Comparison of ENCODE assay signal across 7 mouse cellular contexts in genomic region chr11:97697891-97698529, GRCm38 (mm10). TPM values are rescaled to one million over a fixed set of nuclear protein-coding genes. Genes with fewer than 3 reads are reported as not detected.
DNase-seq lines count a peak whose midpoint lies in the region; ATAC-seq and TF ChIP-seq lines count a peak whose summit lies in the region.

No protein-coding gene starts in this region.

- no peaks in the 10 kb centered on the region for H3K9me3 ChIP-seq in lung, embryonic 16.5 days (ENCODE audit: control insufficient read depth, low read length)
- H3K9me3 ChIP-seq in forebrain, embryonic 13.5 days (replicated peaks) = no peaks in the 10 kb centered on the region
- H3K9me3 ChIP-seq in liver, embryonic 12.5 days (replicated peaks) = no peaks in the 10 kb centered on the region
- no peaks in the 10 kb centered on the region for H3K9me3 ChIP-seq in stomach, postnatal 0 days (ENCODE audit: control insufficient read depth, low read length)

- DNase-seq in lung, adult 18-20 months = no peak
- peak; percentile 29 for DNase-seq in stomach, postnatal 0 days (ENCODE audit: low spot score)
- no peak for DNase-seq in left cerebral cortex, postnatal 36 days (ENCODE audit: low spot score in 2 of 2)

- peak overlapping the region; percentile 90 for H3K4me2 ChIP-seq in lung, embryonic 16.5 days (ENCODE audit: low read depth, low read length)
- H3K4me2 ChIP-seq in forebrain, embryonic 13.5 days = peak overlapping the region; percentile 91
- H3K4me2 ChIP-seq in liver, embryonic 12.5 days = peak overlapping the region; percentile 96
- H3K4me2 ChIP-seq in stomach, postnatal 0 days (replicated peaks; ENCODE audit: low read depth) = peak overlapping the region; percentile 93

- 3% methylated on average over 14 of the region's 14 CpGs for WGBS in lung, embryonic 16.5 days
- WGBS in forebrain, embryonic 13.5 days = under 1% methylated on average over 14 of the region's 14 CpGs
- 18% methylated on average over 14 of the region's 14 CpGs for WGBS in liver, embryonic 12.5 days (ENCODE audit: insufficient replicate concordance)
- WGBS in stomach, postnatal 0 days = under 1% methylated on average over 14 of the region's 14 CpGs

- peak overlapping the region; percentile 86 for H3K9ac ChIP-seq in lung, embryonic 16.5 days (ENCODE audit: low read length)
- peak overlapping the region; percentile 97 for H3K9ac ChIP-seq in forebrain, embryonic 13.5 days
- peak overlapping the region; percentile 72 for H3K9ac ChIP-seq in liver, embryonic 12.5 days
- H3K9ac ChIP-seq in stomach, postnatal 0 days (ENCODE audit: low read length) = peak overlapping the region; percentile 91

- H3K4me3 ChIP-seq in lung, embryonic 16.5 days (ENCODE audit: low read length) = peak overlapping the region; percentile 66
- peak overlapping the region; percentile 68 for H3K4me3 ChIP-seq in forebrain, embryonic 13.5 days
- peak overlapping the region; percentile 64 for H3K4me3 ChIP-seq in liver, embryonic 12.5 days
- peak overlapping the region; percentile 91 for H3K4me3 ChIP-seq in stomach, postnatal 0 days (ENCODE audit: low read depth, low read length)

- no peaks in the 10 kb centered on the region for H3K27me3 ChIP-seq in lung, embryonic 16.5 days (ENCODE audit: control insufficient read depth, insufficient read depth, low read depth, low read length)
- H3K27me3 ChIP-seq in forebrain, embryonic 13.5 days = no peaks in the 10 kb centered on the region
- H3K27me3 ChIP-seq in liver, embryonic 12.5 days (replicated peaks) = peaks cover 56% of the 10 kb centered on the region
- H3K27me3 ChIP-seq in stomach, postnatal 0 days (ENCODE audit: control insufficient read depth, insufficient read depth, low read length) = no peaks in the 10 kb centered on the region

- H3K4me1 ChIP-seq in lung, embryonic 16.5 days (replicated peaks; ENCODE audit: control insufficient read depth, insufficient read depth, low read length) = peaks cover 62% of the 10 kb centered on the region
- H3K4me1 ChIP-seq in forebrain, embryonic 13.5 days = peaks cover 71% of the 10 kb centered on the region
- peaks cover 72% of the 10 kb centered on the region for H3K4me1 ChIP-seq in liver, embryonic 12.5 days
- H3K4me1 ChIP-seq in stomach, postnatal 0 days (replicated peaks; ENCODE audit: control insufficient read depth, insufficient read depth) = peaks cover 8% of the 10 kb centered on the region; the same call in 1 of the 2 replicates

- peaks cover 2% of the 10 kb centered on the region; the same call in 1 of the 2 replicates for H3K36me3 ChIP-seq in lung, embryonic 16.5 days (ENCODE audit: control insufficient read depth, insufficient read depth, low read length)
- H3K36me3 ChIP-seq in forebrain, embryonic 13.5 days (ENCODE audit: poor library complexity, severe bottlenecking) = peaks cover 5% of the 10 kb centered on the region
- no peaks in the 10 kb centered on the region for H3K36me3 ChIP-seq in liver, embryonic 12.5 days
- H3K36me3 ChIP-seq in stomach, postnatal 0 days (ENCODE audit: control insufficient read depth, insufficient read depth, low read length) = peaks cover 2% of the 10 kb centered on the region; the same call in 1 of the 2 replicates

- intact Hi-C loops in left cerebral cortex, postnatal 36 days (cut with DNase I) = loop anchor here (5.0 kb wide), 1 partner anchor 36 kb away; the partner anchor contains the start of gene Mllt6

- no peak for ATAC-seq in lung, embryonic 16.5 days (ENCODE audit: low read depth)
- ATAC-seq in forebrain, embryonic 13.5 days = no peak
- no peak for ATAC-seq in liver, embryonic 12.5 days
- no peak for ATAC-seq in stomach, postnatal 0 days (ENCODE audit: low FRiP score, low TSS enrichment)
- no peak for ATAC-seq in inflammation-experienced regulatory T-cells, adult 6 months

- peak overlapping the region; percentile 100 for H3K27ac ChIP-seq in lung, embryonic 16.5 days (ENCODE audit: low read length)
- H3K27ac ChIP-seq in forebrain, embryonic 13.5 days = peak overlapping the region; percentile 97
- H3K27ac ChIP-seq in liver, embryonic 12.5 days = peak overlapping the region; percentile 51; the same call in 1 of the 2 replicates
- H3K27ac ChIP-seq in stomach, postnatal 0 days (replicated peaks) = peak overlapping the region; percentile 99

- no peak for TF ChIP-seq EP300 in stomach, postnatal 0 days (optimal IDR thresholded peaks at IDR 0.05)

- no peak for TF ChIP-seq CTCF in stomach, postnatal 0 days (IDR thresholded peaks at IDR 0.05; ENCODE audit: low read depth)

RNA-seq across cellular contexts. Expression of gene Pcgf2, which starts 2.3 kb away (rescaled TPM):
- 16.2 and 16.5 TPM in 2 replicates for polyA plus RNA-seq in lung, embryonic 16.5 days (2015; fragmentation: Nextera tagmentation; extraction: Ambion mirVana)
- polyA plus RNA-seq in forebrain, embryonic 13.5 days (2015; fragmentation: Nextera tagmentation; extraction: Ambion mirVana) = 21.5 and 22.9 TPM in 2 replicates
- polyA plus RNA-seq in liver, embryonic 12.5 days (2016; fragmentation: Nextera tagmentation; extraction: Ambion mirVana) = 5.0 and 5.1 TPM in 2 replicates
- 5.9 and 6.6 TPM in 2 replicates for polyA plus RNA-seq in stomach, postnatal 0 days (2015; fragmentation: Nextera tagmentation; extraction: Ambion mirVana)
- 1 to 10 TPM; 4.6 to 6.9 (median 5.4) TPM for polyA plus RNA-seq in inflammation-experienced regulatory T-cells, adult 6 months (2017; shearing (Covaris generic))
- total RNA-seq in left cerebral cortex, postnatal 36 days (2021) = 10 to 100 TPM; 27.5 to 35.7 TPM

RNA-seq across cellular contexts. Expression of gene Psmb3, which starts 5.2 kb away (rescaled TPM):
- polyA plus RNA-seq in lung, embryonic 16.5 days (2015; fragmentation: Nextera tagmentation; extraction: Ambion mirVana) = 430 and 457 TPM in 2 replicates
- 559 and 571 TPM in 2 replicates for polyA plus RNA-seq in forebrain, embryonic 13.5 days (2015; fragmentation: Nextera tagmentation; extraction: Ambion mirVana)
- polyA plus RNA-seq in liver, embryonic 12.5 days (2016; fragmentation: Nextera tagmentation; extraction: Ambion mirVana) = 364 and 370 TPM in 2 replicates
- polyA plus RNA-seq in stomach, postnatal 0 days (2015; fragmentation: Nextera tagmentation; extraction: Ambion mirVana) = 405 and 438 TPM in 2 replicates
- polyA plus RNA-seq in inflammation-experienced regulatory T-cells, adult 6 months (2017; shearing (Covaris generic)) = 100 to 1,000 TPM; 461 to 576 (median 475) TPM
- 100 to 1,000 TPM; 116 to 125 TPM for total RNA-seq in left cerebral cortex, postnatal 36 days (2021)

RNA-seq across cellular contexts. Expression of gene Cisd3, which starts 12.4 kb away (rescaled TPM):
- 57.5 and 66.6 TPM in 2 replicates for polyA plus RNA-seq in lung, embryonic 16.5 days (2015; fragmentation: Nextera tagmentation; extraction: Ambion mirVana)
- 12.8 and 17.3 TPM in 2 replicates for polyA plus RNA-seq in forebrain, embryonic 13.5 days (2015; fragmentation: Nextera tagmentation; extraction: Ambion mirVana)
- polyA plus RNA-seq in liver, embryonic 12.5 days (2016; fragmentation: Nextera tagmentation; extraction: Ambion mirVana) = 12.6 and 14.7 TPM in 2 replicates
- polyA plus RNA-seq in stomach, postnatal 0 days (2015; fragmentation: Nextera tagmentation; extraction: Ambion mirVana) = 44.2 TPM in 2 replicates
- polyA plus RNA-seq in inflammation-experienced regulatory T-cells, adult 6 months (2017; shearing (Covaris generic)) = 100 to 1,000 TPM in 1 of 3 experiments, 10 to 100 TPM in 2; 69.0 to 129 (median 86.9) TPM
- total RNA-seq in left cerebral cortex, postnatal 36 days (2021) = 10 to 100 TPM; 56.0 to 59.3 TPM

RNA-seq across cellular contexts. Expression of gene Mllt6, which starts 34.8 kb away (rescaled TPM):
- polyA plus RNA-seq in lung, embryonic 16.5 days (2015; fragmentation: Nextera tagmentation; extraction: Ambion mirVana) = 3.4 and 4.0 TPM in 2 replicates
- polyA plus RNA-seq in forebrain, embryonic 13.5 days (2015; fragmentation: Nextera tagmentation; extraction: Ambion mirVana) = 3.2 and 3.5 TPM in 2 replicates
- 0.32 and 0.33 TPM in 2 replicates for polyA plus RNA-seq in liver, embryonic 12.5 days (2016; fragmentation: Nextera tagmentation; extraction: Ambion mirVana)
- 1.1 TPM in 2 replicates for polyA plus RNA-seq in stomach, postnatal 0 days (2015; fragmentation: Nextera tagmentation; extraction: Ambion mirVana)
- polyA plus RNA-seq in inflammation-experienced regulatory T-cells, adult 6 months (2017; shearing (Covaris generic)) = 10 to 100 TPM; 13.4 to 17.0 (median 14.6) TPM
- total RNA-seq in left cerebral cortex, postnatal 36 days (2021) = 100 to 1,000 TPM; 129 to 134 TPM

RNA-seq across cellular contexts. Expression of gene Pip4k2b, which starts 46.5 kb away (rescaled TPM):
- polyA plus RNA-seq in lung, embryonic 16.5 days (2015; fragmentation: Nextera tagmentation; extraction: Ambion mirVana) = 1.3 and 2.2 TPM in 2 replicates
- 3.5 and 4.2 TPM in 2 replicates for polyA plus RNA-seq in forebrain, embryonic 13.5 days (2015; fragmentation: Nextera tagmentation; extraction: Ambion mirVana)
- 0.92 and 1.1 TPM in 2 replicates for polyA plus RNA-seq in liver, embryonic 12.5 days (2016; fragmentation: Nextera tagmentation; extraction: Ambion mirVana)
- 0.73 and 0.75 TPM in 2 replicates for polyA plus RNA-seq in stomach, postnatal 0 days (2015; fragmentation: Nextera tagmentation; extraction: Ambion mirVana)
- polyA plus RNA-seq in inflammation-experienced regulatory T-cells, adult 6 months (2017; shearing (Covaris generic)) = 1 to 10 TPM; 2.4 to 2.9 (median 2.6) TPM
- total RNA-seq in left cerebral cortex, postnatal 36 days (2021) = 100 to 1,000 TPM; 113 to 114 TPM
